In genomic region chr9:65257218-65257910, GRCm38 (mm10) we compare ENCODE assay signal across 24 mouse cellular contexts. TPM values are rescaled to one million over a fixed set of nuclear protein-coding genes. Genes with fewer than 3 reads are reported as not detected.
DNase-seq lines count a peak whose midpoint lies in the region; ATAC-seq and TF ChIP-seq lines count a peak whose summit lies in the region.
"Had no signal": no experiment of that assay in that cellular context is flagged by ENCODE, and none has a peak within 500 bp of the region (broad histone marks: within the 10 kb centered on the region; RNA-seq: fewer than 3 reads in every experiment).

No protein-coding gene starts in this region.

- TF ChIP-seq EP300 in CH12.LX (IDR thresholded peaks at IDR 0.05; ENCODE audit: low read length), result no peak
- no peak for TF ChIP-seq EP300 in lung, postnatal 0 days (IDR thresholded peaks at IDR 0.05)

- dilution Hi-C loops in CH12.LX (cut with MboI; ENCODE audit: extremely low pct_ligation_motif_present, extremely low pct_unique_long_range_greater_than_20kb, low sequenced_read_pairs), result no loop called here

- TF ChIP-seq CTCF in liver, adult 2 months (IDR thresholded peaks at IDR 0.05; ENCODE audit: low read depth, low read length), result no peak
- no peak for TF ChIP-seq CTCF in CH12.LX (conservative IDR thresholded peaks at IDR 0.05 in 1 of 2, IDR thresholded peaks at IDR 0.05 in 1 of 2; ENCODE audit: low read depth in 2 of 2, low read length in 2 of 2)
- no peak for TF ChIP-seq CTCF in lung, postnatal 0 days (IDR thresholded peaks at IDR 0.05)

- no peak for TF ChIP-seq POLR2A in liver, adult 2 months (IDR thresholded peaks at IDR 0.05; ENCODE audit: extremely low read depth, insufficient read depth, low read length)
- no peak for TF ChIP-seq POLR2A in CH12.LX (IDR thresholded peaks at IDR 0.05; ENCODE audit: low read depth, low read length)

- no peak overlapping the region for H3K27ac ChIP-seq in liver, adult 2 months (replicated peaks; ENCODE audit: insufficient read depth, low read depth, low read length)
- no peak overlapping the region for H3K27ac ChIP-seq in CH12.LX (ENCODE audit: insufficient read depth, low read depth)
- no peak overlapping the region for H3K27ac ChIP-seq in lung, postnatal 0 days (ENCODE audit: low read length)
- H3K27ac ChIP-seq: embryonic facial prominence, embryonic 10.5 days; forebrain, embryonic 10.5 days; heart, adult 2 months; heart, embryonic 15.5 days; hindbrain, embryonic 13.5 days; hindbrain, postnatal 0 days had no signal

- ATAC-seq in lung, postnatal 0 days, result no peak
- ATAC-seq: forebrain, embryonic 14.5 days; hindbrain, postnatal 0 days; Patski had no signal

- no peaks in the 10 kb centered on the region for H3K27me3 ChIP-seq in liver, adult 2 months (ENCODE audit: control insufficient read depth, insufficient read depth, low read length)
- H3K27me3 ChIP-seq in CH12.LX (replicated peaks), result peaks cover 1% of the 10 kb centered on the region
- no peaks in the 10 kb centered on the region for H3K27me3 ChIP-seq in lung, postnatal 0 days (replicated peaks; ENCODE audit: insufficient read depth, low read length)
- H3K27me3 ChIP-seq: heart, embryonic 15.5 days; hindbrain, embryonic 13.5 days; Patski had no signal

- no peaks in the 10 kb centered on the region for H3K36me3 ChIP-seq in liver, adult 2 months (ENCODE audit: control insufficient read depth, insufficient read depth, low read length)
- H3K36me3 ChIP-seq in CH12.LX (replicated peaks in 1 of 2; ENCODE audit: control insufficient read depth in 1 of 2, insufficient read depth in 1 of 2, low read length in 1 of 2), result no peaks in the 10 kb centered on the region
- H3K36me3 ChIP-seq in lung, postnatal 0 days (ENCODE audit: insufficient read depth, low read length), result no peaks in the 10 kb centered on the region
- H3K36me3 ChIP-seq: embryonic facial prominence, embryonic 10.5 days; forebrain, embryonic 10.5 days; heart, embryonic 15.5 days; hindbrain, embryonic 13.5 days had no signal

- H3K4me2 ChIP-seq in CH12.LX (ENCODE audit: insufficient read depth, low read depth, poor library complexity, severe bottlenecking), result no peak overlapping the region
- H3K4me2 ChIP-seq in lung, postnatal 0 days (replicated peaks; ENCODE audit: low read depth, low read length), result no peak overlapping the region
- H3K4me2 ChIP-seq: heart, embryonic 11.5 days; heart, embryonic 15.5 days; hindbrain, embryonic 13.5 days had no signal

- H3K4me1 ChIP-seq in liver, adult 2 months (ENCODE audit: control insufficient read depth, insufficient read depth, low read length), result 0 out of 2 replicates have a peak, but pooled peaks cover 3% of the 10 kb centered on the region
- peaks cover 4% of the 10 kb centered on the region in 2 experiments; a peak in 2 of 4 replicates for H3K4me1 ChIP-seq in CH12.LX (ENCODE audit: control insufficient read depth in 1 of 2, insufficient read depth in 2 of 2)
- H3K4me1 ChIP-seq in lung, postnatal 0 days (ENCODE audit: insufficient read depth, low read depth, low read length), result no peaks in the 10 kb centered on the region
- H3K4me1 ChIP-seq: heart, embryonic 15.5 days; hindbrain, embryonic 13.5 days had no signal

- no peaks in the 10 kb centered on the region for H3K9me3 ChIP-seq in CH12.LX (replicated peaks; ENCODE audit: low read length)
- H3K9me3 ChIP-seq in lung, postnatal 0 days (ENCODE audit: low read length), result no peaks in the 10 kb centered on the region
- H3K9me3 ChIP-seq: embryonic facial prominence, embryonic 10.5 days; forebrain, embryonic 10.5 days; heart, embryonic 15.5 days; hindbrain, embryonic 13.5 days had no signal

- in situ Hi-C loops in CH12.LX (cut with MboI; ENCODE audit: low pct_ligation_motif_present, low pct_unique_long_range_greater_than_20kb, low sequenced_read_pairs), result no loop called here

- TF ChIP-seq RAD21 in CH12.LX (IDR thresholded peaks at IDR 0.05; ENCODE audit: low read depth, low read length), result no peak

- no peak overlapping the region for H3K4me3 ChIP-seq in liver, adult 2 months (ENCODE audit: insufficient read depth, low read depth, low read length)
- H3K4me3 ChIP-seq in CH12.LX (replicated peaks in 1 of 3; ENCODE audit: low read depth in 2 of 3, low read length in 2 of 3, poor library complexity in 1 of 3), result no peak overlapping the region
- no peak overlapping the region for H3K4me3 ChIP-seq in lung, postnatal 0 days (ENCODE audit: low read depth, low read length)
- H3K4me3 ChIP-seq: embryonic facial prominence, embryonic 10.5 days; forebrain, embryonic 10.5 days; heart, adult 2 months; heart, embryonic 15.5 days; hindbrain, embryonic 13.5 days had no signal

- H3K79me2 ChIP-seq in liver, adult 2 months (ENCODE audit: control insufficient read depth, insufficient read depth, low read length), result no peaks in the 10 kb centered on the region
- H3K79me2 ChIP-seq in CH12.LX (replicated peaks; ENCODE audit: control insufficient read depth, extremely low read depth, insufficient read depth, poor library complexity, severe bottlenecking), result no peaks in the 10 kb centered on the region

- no peak overlapping the region for H3K9ac ChIP-seq in liver, adult 2 months (ENCODE audit: low read depth, low read length)
- no peak overlapping the region for H3K9ac ChIP-seq in CH12.LX (ENCODE audit: insufficient read depth, low read depth)
- H3K9ac ChIP-seq in lung, postnatal 0 days (replicated peaks; ENCODE audit: low read depth), result no peak overlapping the region
- H3K9ac ChIP-seq: heart, embryonic 15.5 days; hindbrain, embryonic 13.5 days had no signal

- peak; percentile 65 for DNase-seq in liver, adult 2 months (ENCODE audit: extremely low read depth, low read depth, low spot score)
- DNase-seq in liver (no peak), CH12.LX (ENCODE audit: extremely low read depth) (no peak), ZHBTc4 (ENCODE audit: low read depth, low spot score) (peak; percentile 39)
- peak; percentile 36 for DNase-seq in yolk sac, embryonic 10.5 days (ENCODE audit: low spot score)
- DNase-seq in cerebellum, adult 9-11 months, result no peak
- DNase-seq in lung, postnatal 0 days (ENCODE audit: low spot score), result no peak
- DNase-seq: adrenal gland, adult 2 months; adrenal gland, postnatal 25 days; cerebellum, adult 18-20 months; cerebellum, postnatal 10 days; gastrocnemius, postnatal 10 days; heart, adult 2 months; heart, postnatal 14 days had no signal

- whole genome bisulfite sequencing in liver, adult 2 months, result 55% methylated on average over 9 of the region's 9 CpGs
- 65% methylated on average over 9 of the region's 9 CpGs for WGBS in lung, postnatal 0 days

TF ChIP-seq in CH12.LX, 34 proteins besides CTCF, POLR2A, EP300 and RAD21:
- peak; percentile 83 for TF ChIP-seq BHLHE40 (IDR thresholded peaks at IDR 0.05; ENCODE audit: low read depth, low read length)
- no peak for TF ChIP-seq POLR2AphosphoS2 (IDR thresholded peaks at IDR 0.05; ENCODE audit: low read depth, low read length)
- TF ChIP-seq ZC3H11A (IDR thresholded peaks at IDR 0.05; ENCODE audit: low read depth, low read length), result no peak
- TF ChIP-seq MEF2A (IDR thresholded peaks at IDR 0.05; ENCODE audit: borderline replicate concordance, low read depth, low read length), result no peak
- no peak for TF ChIP-seq IRF4 (IDR thresholded peaks at IDR 0.05; ENCODE audit: low read depth, low read length)

RNA-seq across cellular contexts. Expression of gene Cilp, which starts 7.6 kb away (rescaled TPM):
- 0.18 and 0.20 TPM in 2 replicates for total RNA-seq in liver, adult 2 months (2014; rRNA removed)
- polyA plus RNA-seq in liver, adult 2 months (2012; rRNA removed), result 0.12 and 0.15 TPM in 2 replicates
- not detected in 2 replicates for total RNA-seq in CH12.LX (2012; rRNA removed)
- not detected in 2 replicates for total RNA-seq in CH12.LX (2014; rRNA removed)
- polyA plus RNA-seq in CH12.LX (2012; ENCODE audit: insufficient read length, low read depth), result not detected in 2 replicates
- 0.08 and 0.13 TPM in 2 replicates for polyA plus RNA-seq in lung, postnatal 0 days (2015; fragmentation: Nextera tagmentation; extraction: Ambion mirVana)
- total RNA-seq: hematopoietic stem cell, adult 5-6 weeks; MEL had no signal
- polyA plus RNA-seq: forebrain, embryonic 10.5 days; Patski had no signal

RNA-seq across cellular contexts. Expression of gene Clpx, which starts 36.7 kb away (rescaled TPM):
- 54.0 and 56.1 TPM in 2 replicates for total RNA-seq in liver, adult 2 months (2014; rRNA removed)
- 39.2 and 62.4 TPM in 2 replicates for polyA plus RNA-seq in liver, adult 2 months (2012; rRNA removed)
- total RNA-seq in CH12.LX (2012; rRNA removed) (31.1 and 31.8 TPM in 2 replicates), CH12.LX (2014; rRNA removed) (45.6 and 51.4 TPM in 2 replicates)
- 34.5 TPM in 2 replicates for polyA plus RNA-seq in CH12.LX (2012; ENCODE audit: insufficient read length, low read depth)
- 38.8 and 43.5 TPM in 2 replicates for polyA plus RNA-seq in lung, postnatal 0 days (2015; fragmentation: Nextera tagmentation; extraction: Ambion mirVana)

Comparison
In these comparisons a context has a peak if more than half of its experiments do, and no peak if none do; other contexts are left out.
1. DNase-seq: peak in liver, adult 2 months (single experiment), ZHBTc4 (single experiment) and yolk sac, embryonic 10.5 days (single experiment); none in liver (single experiment), CH12.LX (single experiment), cerebellum, adult 9-11 months (single experiment) and lung, postnatal 0 days (single experiment).